Mouse (Mus musculus): Measurements from ENCODE around the gene Aurka.
A peak's percentile ranks its signal among the peaks of the same experiment; 100 is the strongest.

Gene Aurka

GRCm38 (mm10) chr2:172370411-172371223 is at the start of gene Aurka, which contains the start of gene Cstf1:
Aurka (minus strand) TSS chr2:172370535.
Cstf1 (plus strand) TSS chr2:172370681.
- peak; percentile 97 for DNase-seq (ENCODE audit: low read depth)

- no peak for DNase-seq (ENCODE audit: low read depth)
These were observed 47.9 kb upstream of the Aurka start for GRCm38 (mm10) chr2:172418208-172418607.

GRCm38 (mm10) chr2:172416876-172417275 is 46.5 kb upstream of the Aurka start:
- DNase-seq (ENCODE audit: low read depth), result no peak

GRCm38 (mm10) chr2:172416218-172416617 is 45.9 kb upstream of the Aurka start:
- no peak for DNase-seq (ENCODE audit: low read depth)

GRCm38 (mm10) chr2:172413894-172414293 is 43.6 kb upstream of the Aurka start:
- no peak for DNase-seq (ENCODE audit: low read depth)

GRCm38 (mm10) chr2:172413273-172413672 is 42.9 kb upstream of the Aurka start:
- DNase-seq (ENCODE audit: low read depth), result no peak

- no peak for DNase-seq (ENCODE audit: low read depth)
These were observed 42.1 kb upstream of the Aurka start for GRCm38 (mm10) chr2:172412454-172412853.

GRCm38 (mm10) chr2:172411091-172411490 is 40.8 kb upstream of the Aurka start:
- DNase-seq (ENCODE audit: low read depth), result no peak

- no peak for DNase-seq (ENCODE audit: low read depth)
These were observed 40.4 kb upstream of the Aurka start for GRCm38 (mm10) chr2:172410686-172411085.

GRCm38 (mm10) chr2:172407499-172407898 is 37.2 kb upstream of the Aurka start:
- DNase-seq (ENCODE audit: low read depth), result no peak

- no peak for DNase-seq (ENCODE audit: low read depth)
These were observed 35.8 kb upstream of the Aurka start for GRCm38 (mm10) chr2:172406173-172406572.

GRCm38 (mm10) chr2:172405011-172405410 is 34.7 kb upstream of the Aurka start:
- no peak for DNase-seq (ENCODE audit: low read depth)

- no peak for DNase-seq (ENCODE audit: low read depth)
These were observed 33.9 kb upstream of the Aurka start for GRCm38 (mm10) chr2:172404239-172404638.

- DNase-seq (ENCODE audit: low read depth), result peak; percentile 73
These were observed 30.9 kb upstream of the Aurka start for GRCm38 (mm10) chr2:172401116-172401825.

- peak; percentile 91 for DNase-seq (ENCODE audit: low read depth)
These were observed 29.6 kb upstream of the Aurka start for GRCm38 (mm10) chr2:172399901-172400300.

- no peak for DNase-seq (ENCODE audit: low read depth)
These were observed 25.6 kb upstream of the Aurka start for GRCm38 (mm10) chr2:172395961-172396360.

- DNase-seq (ENCODE audit: low read depth), result no peak
These were observed 24.3 kb upstream of the Aurka start for GRCm38 (mm10) chr2:172394671-172395070.

- DNase-seq (ENCODE audit: low read depth), result no peak
These were observed 23.7 kb upstream of the Aurka start for GRCm38 (mm10) chr2:172394052-172394392.

- peak; percentile 74 for DNase-seq (ENCODE audit: low read depth)
These were observed 23.2 kb upstream of the Aurka start, which contains the start of gene Cass4 for GRCm38 (mm10) chr2:172393391-172394051. Cass4 (plus strand) TSS chr2:172393794.

GRCm38 (mm10) chr2:172392041-172392521 is 21.7 kb upstream of the Aurka start:
- DNase-seq (ENCODE audit: low read depth), result peak; percentile 35

GRCm38 (mm10) chr2:172390341-172390740 is 20.0 kb upstream of the Aurka start:
- DNase-seq (ENCODE audit: low read depth), result no peak

GRCm38 (mm10) chr2:172384715-172385114 is 14.4 kb upstream of the Aurka start:
- no peak for DNase-seq (ENCODE audit: low read depth)

GRCm38 (mm10) chr2:172381898-172382297 is 11.6 kb upstream of the Aurka start:
- DNase-seq (ENCODE audit: low read depth), result peak; percentile 53
